Mouse (Mus musculus) bone marrow macrophage, adult 2 months (primary cell): ENCODE results near the gene Hnrnpu.

Experiments used
- CTCF ChIP-seq: IDR thresholded peaks from 2 replicates; pipeline ENCODE4 v1.5.1; 2012; ENCODE audit warnings: low read depth, mild to moderate bottlenecking, low read length, moderate library complexity
- POLR2A ChIP-seq: IDR thresholded peaks from 2 replicates; pipeline ENCODE4 v1.6.1; 2012; ENCODE audit warnings: mild to moderate bottlenecking, low read depth, low read length, borderline replicate concordance

DNA sequence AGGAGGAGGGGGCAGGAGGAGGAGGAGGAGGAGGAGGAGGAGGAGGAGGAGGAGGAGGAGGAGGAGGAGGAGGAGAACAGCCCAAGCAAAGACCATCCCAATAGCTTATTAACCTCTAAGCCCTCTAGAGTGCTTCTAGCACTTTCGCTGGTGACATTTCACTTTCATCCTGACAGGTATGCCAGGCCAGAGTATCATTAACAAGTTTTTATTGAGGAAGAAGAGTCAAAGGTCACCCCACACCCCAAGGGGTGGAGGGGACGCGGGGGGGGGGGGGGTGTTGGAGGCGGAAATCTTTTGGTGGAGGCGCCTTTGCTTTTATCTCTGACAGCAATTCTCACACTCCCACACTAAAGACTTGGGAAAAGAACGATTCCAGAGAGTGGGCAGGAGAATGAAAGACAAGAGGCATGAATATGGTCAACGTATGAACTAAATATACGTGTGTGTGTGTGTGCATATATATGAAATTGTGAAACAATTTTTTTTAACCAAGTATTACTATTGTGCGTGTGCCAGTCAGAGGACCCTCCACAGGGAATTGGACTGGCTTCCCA lies 62.3 kb downstream of the Hnrnpu start:
- TF ChIP-seq CTCF (no peak), POLR2A (no peak)
